Mouse (Mus musculus): ENCODE measurements around the gene Pkn1. TPM values are rescaled to one million over a fixed set of nuclear protein-coding genes. Genes with fewer than 3 reads are reported as not detected.
A peak's percentile ranks its signal among the peaks of the same experiment; 100 is the strongest.

Gene Pkn1
- polyA plus RNA-seq, 1 experiment from 2014 or later, result 20.6 TPM

DNA sequence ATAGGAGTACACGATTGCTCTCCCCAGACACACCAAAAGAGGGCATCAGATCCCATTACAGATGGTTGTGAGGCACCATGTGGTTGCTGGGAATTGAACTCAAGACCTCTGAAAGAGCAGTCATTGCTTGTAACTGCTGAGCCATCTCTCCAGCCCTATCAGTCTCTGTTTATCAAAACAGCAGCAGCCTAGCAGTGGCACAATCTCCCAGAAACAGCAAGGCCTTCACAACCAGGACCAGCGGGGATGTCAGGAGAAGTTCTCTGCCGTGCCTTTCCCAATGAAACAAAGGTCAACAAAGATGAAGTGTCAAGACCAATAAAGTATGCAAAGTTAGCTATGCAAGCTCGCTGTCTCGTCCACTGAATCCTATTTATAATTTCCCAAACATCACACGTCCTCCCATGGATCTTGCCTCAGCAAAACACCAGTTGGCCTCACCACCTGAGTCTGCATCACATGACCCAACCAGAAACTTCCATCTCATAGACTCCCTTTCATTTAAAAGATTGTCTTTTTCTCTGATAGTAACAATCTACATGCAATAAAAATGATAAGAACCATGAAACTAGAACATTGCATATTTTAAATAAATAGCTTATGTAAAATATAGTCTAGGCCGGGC, 66.8 kb downstream of the Pkn1 start:
- Histone ChIP-seq H3K27ac (replicated peaks; ENCODE audit: low read depth, low read length) (no peak overlapping the region), H3K4me2 (ENCODE audit: low read depth, low read length) (no peak overlapping the region), H3K4me1 (ENCODE audit: control insufficient read depth, insufficient read depth, low read length) (no peaks in the 10 kb centered on the region), H3K27me3 (ENCODE audit: control insufficient read depth, insufficient read depth, low read length) (no peaks in the 10 kb centered on the region), H3K36me3 (replicated peaks; ENCODE audit: control insufficient read depth, insufficient read depth, low read depth, low read length) (no peaks in the 10 kb centered on the region), H3K9me3 (replicated peaks; ENCODE audit: control insufficient read depth, low read length) (no peaks in the 10 kb centered on the region), H3K9ac (replicated peaks; ENCODE audit: low read length) (no peak overlapping the region), H3K4me3 (ENCODE audit: low read depth, low read length) (no peak overlapping the region)
- ATAC-seq (replicated peaks; ENCODE audit: insufficient number of reproducible peaks, low FRiP score, low TSS enrichment, low read depth) (no peak), DNase-seq (ENCODE audit: low spot score) (no peak)
- 84% methylated on average over 7 of the region's 7 CpGs for WGBS

DNA sequence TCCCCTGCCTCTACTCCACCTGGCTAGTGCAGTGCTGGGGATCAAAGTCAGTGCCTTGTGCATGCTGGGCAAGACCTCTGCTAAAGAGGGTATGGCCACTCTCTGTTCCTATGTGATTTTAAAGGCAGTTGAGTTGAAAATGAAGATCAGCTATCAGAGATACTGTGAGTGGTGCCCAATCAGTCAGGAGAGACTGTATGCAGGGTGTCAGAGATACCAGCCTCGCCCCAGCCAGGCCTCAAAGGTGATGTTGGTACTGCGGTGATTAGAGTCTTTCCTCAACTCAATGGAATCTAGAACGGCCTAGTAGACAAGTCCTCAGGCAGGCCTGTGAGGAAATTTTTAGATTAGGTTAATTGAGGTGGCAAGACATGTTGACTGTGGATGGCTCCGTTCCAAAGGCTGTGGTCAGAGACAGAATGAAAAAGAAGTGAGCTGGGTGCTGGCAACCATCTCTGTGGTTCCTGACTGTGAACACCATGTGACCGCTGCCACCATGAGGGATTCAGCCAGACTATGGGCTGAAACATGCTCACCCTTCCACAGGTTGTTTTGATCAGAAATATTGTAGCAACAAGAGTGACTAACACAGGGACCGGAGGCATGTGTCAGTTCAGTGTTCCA, 73.2 kb downstream of the Pkn1 start:
- DNase-seq (ENCODE audit: low spot score), result no peak
- Histone ChIP-seq H3K36me3 (replicated peaks; ENCODE audit: control insufficient read depth, insufficient read depth, low read depth, low read length) (no peaks in the 10 kb centered on the region), H3K9me3 (replicated peaks; ENCODE audit: control insufficient read depth, low read length) (no peaks in the 10 kb centered on the region), H3K4me3 (ENCODE audit: low read depth, low read length) (no peak overlapping the region), H3K4me1 (ENCODE audit: control insufficient read depth, insufficient read depth, low read length) (no peaks in the 10 kb centered on the region), H3K27ac (replicated peaks; ENCODE audit: low read depth, low read length) (no peak overlapping the region), H3K9ac (replicated peaks; ENCODE audit: low read length) (no peak overlapping the region), H3K27me3 (ENCODE audit: control insufficient read depth, insufficient read depth, low read length) (no peaks in the 10 kb centered on the region), H3K4me2 (ENCODE audit: low read depth, low read length) (no peak overlapping the region)
- 87% methylated on average over 6 of the region's 6 CpGs for WGBS
- no peak for ATAC-seq (replicated peaks; ENCODE audit: insufficient number of reproducible peaks, low FRiP score, low TSS enrichment, low read depth)

DNA sequence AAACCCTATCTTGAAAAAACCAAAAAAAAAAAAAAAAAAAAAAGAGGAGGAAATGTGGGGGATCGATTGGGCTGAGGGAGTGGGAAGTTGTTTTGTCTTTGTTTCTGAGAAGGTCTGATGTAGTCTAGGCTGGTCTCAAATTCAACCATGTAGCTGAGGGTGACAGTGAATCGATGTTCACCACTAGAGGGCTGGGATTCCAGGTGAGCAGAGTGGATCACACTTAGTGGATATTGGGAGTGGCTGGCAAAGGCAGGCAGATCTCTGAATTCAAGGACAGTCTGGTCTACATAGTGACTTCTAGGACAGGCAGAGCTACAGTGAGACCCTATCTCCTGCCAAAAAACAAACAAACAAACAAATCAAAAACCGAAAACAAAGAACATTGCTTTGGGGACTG, 74.2 kb downstream of the Pkn1 start:
- ATAC-seq (replicated peaks; ENCODE audit: insufficient number of reproducible peaks, low FRiP score, low TSS enrichment, low read depth) (no peak), DNase-seq (ENCODE audit: low spot score) (peak; percentile 66)
- 47% methylated on average over 3 of the region's 3 CpGs for WGBS
- H3K36me3 ChIP-seq (replicated peaks; ENCODE audit: control insufficient read depth, insufficient read depth, low read depth, low read length), result no peaks in the 10 kb centered on the region
- no peak overlapping the region for H3K9ac ChIP-seq (replicated peaks; ENCODE audit: low read length)
- no peak overlapping the region for H3K4me2 ChIP-seq (ENCODE audit: low read depth, low read length)
- H3K4me1 ChIP-seq (ENCODE audit: control insufficient read depth, insufficient read depth, low read length), result no peaks in the 10 kb centered on the region
- H3K27ac ChIP-seq (replicated peaks; ENCODE audit: low read depth, low read length), result no peak overlapping the region
- no peaks in the 10 kb centered on the region for H3K27me3 ChIP-seq (ENCODE audit: control insufficient read depth, insufficient read depth, low read length)
- H3K4me3 ChIP-seq (ENCODE audit: low read depth, low read length), result no peak overlapping the region
- no peaks in the 10 kb centered on the region for H3K9me3 ChIP-seq (replicated peaks; ENCODE audit: control insufficient read depth, low read length)

DNA sequence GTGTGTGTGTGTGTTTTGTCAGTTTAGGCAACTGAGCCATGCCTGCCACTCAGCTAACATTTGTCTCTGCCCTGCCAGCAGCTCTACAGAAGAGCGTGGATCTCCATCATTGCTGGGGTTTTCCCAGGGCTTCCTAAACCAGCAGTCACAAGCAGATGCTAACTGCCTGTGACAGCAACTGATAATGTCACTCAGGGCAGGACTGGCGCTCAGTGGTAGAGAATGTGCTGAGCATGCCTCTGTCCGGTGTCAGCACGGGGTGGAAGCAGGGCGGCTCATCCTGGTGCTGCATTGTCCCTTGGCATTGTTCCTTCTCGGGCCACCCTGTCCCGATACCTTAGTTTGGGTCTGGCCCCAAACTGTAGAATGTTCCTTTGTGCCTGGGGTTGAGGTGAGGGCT, 75.4 kb downstream of the Pkn1 start:
- Histone ChIP-seq H3K9ac (replicated peaks; ENCODE audit: low read length) (no peak overlapping the region), H3K27ac (replicated peaks; ENCODE audit: low read depth, low read length) (no peak overlapping the region), H3K4me2 (ENCODE audit: low read depth, low read length) (no peak overlapping the region), H3K9me3 (replicated peaks; ENCODE audit: control insufficient read depth, low read length) (no peaks in the 10 kb centered on the region), H3K27me3 (ENCODE audit: control insufficient read depth, insufficient read depth, low read length) (no peaks in the 10 kb centered on the region), H3K36me3 (replicated peaks; ENCODE audit: control insufficient read depth, insufficient read depth, low read depth, low read length) (no peaks in the 10 kb centered on the region), H3K4me1 (ENCODE audit: control insufficient read depth, insufficient read depth, low read length) (no peaks in the 10 kb centered on the region), H3K4me3 (ENCODE audit: low read depth, low read length) (no peak overlapping the region)
- no peak for ATAC-seq (replicated peaks; ENCODE audit: insufficient number of reproducible peaks, low FRiP score, low TSS enrichment, low read depth)
- DNase-seq (ENCODE audit: low spot score), result no peak
- WGBS, result 92% methylated on average over 7 of the region's 7 CpGs

DNA sequence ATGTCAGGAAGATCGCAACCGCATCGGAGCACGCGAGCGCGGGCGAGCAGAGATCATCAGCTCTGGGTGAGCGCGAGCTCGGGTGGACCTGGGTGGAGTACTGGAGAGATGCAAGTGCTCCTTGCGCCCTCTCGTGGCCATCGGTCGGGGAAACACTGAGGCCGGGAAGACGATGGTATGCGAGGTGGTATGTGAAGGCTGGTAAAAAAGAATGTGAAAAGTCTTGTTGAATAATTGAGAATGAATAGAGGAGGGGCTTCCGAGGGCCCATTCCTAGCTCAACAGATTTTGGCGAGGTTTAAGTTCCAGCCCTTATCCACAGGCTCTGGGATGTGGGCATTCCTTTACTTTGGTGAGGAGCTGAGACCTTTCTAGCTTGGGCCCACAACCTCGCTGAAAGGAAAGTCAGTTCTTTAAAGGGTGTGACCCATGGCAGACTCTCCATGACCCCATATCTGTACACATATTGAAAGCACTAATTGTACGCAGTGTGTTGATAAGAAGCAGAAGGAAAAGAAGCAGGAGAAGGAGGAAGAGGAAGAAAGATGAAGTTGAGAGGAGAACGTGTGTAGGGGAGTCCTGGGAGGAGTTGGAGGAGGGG, 76.5 kb downstream of the Pkn1 start:
- peak overlapping the region; percentile 60 for H3K4me2 ChIP-seq (ENCODE audit: low read depth, low read length)
- peak overlapping the region; percentile 28 for H3K4me3 ChIP-seq (ENCODE audit: low read depth, low read length)
- H3K27ac ChIP-seq (replicated peaks; ENCODE audit: low read depth, low read length), result no peak overlapping the region
- no peaks in the 10 kb centered on the region for H3K27me3 ChIP-seq (ENCODE audit: control insufficient read depth, insufficient read depth, low read length)
- DNase-seq (ENCODE audit: low spot score) (peak; percentile 89), ATAC-seq (replicated peaks; ENCODE audit: insufficient number of reproducible peaks, low FRiP score, low TSS enrichment, low read depth) (peak; percentile 85)
- H3K4me1 ChIP-seq (ENCODE audit: control insufficient read depth, insufficient read depth, low read length), result no peaks in the 10 kb centered on the region
- WGBS, result 10% methylated on average over 23 of the region's 23 CpGs
- H3K9me3 ChIP-seq (replicated peaks; ENCODE audit: control insufficient read depth, low read length), result no peaks in the 10 kb centered on the region
- no peaks in the 10 kb centered on the region for H3K36me3 ChIP-seq (replicated peaks; ENCODE audit: control insufficient read depth, insufficient read depth, low read depth, low read length)
- H3K9ac ChIP-seq (replicated peaks; ENCODE audit: low read length), result peak overlapping the region; percentile 50

DNA sequence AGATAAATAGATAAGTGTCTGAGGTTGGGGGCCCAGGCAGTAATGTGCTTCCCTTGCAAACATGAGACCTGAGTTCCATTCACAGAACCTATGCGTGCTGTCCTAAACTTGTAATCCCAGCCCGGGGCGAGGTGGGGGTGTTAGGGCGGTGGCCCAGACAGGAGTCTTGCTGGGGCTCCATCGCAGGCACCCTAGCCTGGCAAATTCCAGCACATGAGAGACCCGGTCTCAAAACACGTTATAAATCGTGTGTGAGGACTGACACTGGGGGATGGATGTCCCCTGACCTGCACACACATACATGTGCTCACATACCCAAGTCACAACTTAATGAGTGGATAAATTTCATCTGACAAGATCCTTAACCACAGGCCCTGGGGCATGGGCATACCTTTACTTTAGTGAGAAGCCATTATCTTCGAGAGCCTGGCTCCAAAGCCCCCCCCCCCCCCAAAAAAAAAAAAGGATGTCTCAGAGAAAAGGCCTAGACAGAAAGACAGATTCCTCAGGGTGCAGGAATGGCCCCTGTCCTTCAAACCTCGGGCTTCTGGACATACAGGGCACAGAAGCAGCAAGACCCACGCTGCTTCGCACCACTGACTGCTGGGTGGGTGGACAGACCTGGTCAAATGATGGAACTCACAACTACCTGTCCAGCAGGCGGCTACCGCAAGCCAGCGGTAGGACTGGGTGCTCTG, 77.1 kb downstream of the Pkn1 start:
- no peak overlapping the region for H3K27ac ChIP-seq (replicated peaks; ENCODE audit: low read depth, low read length)
- DNase-seq (ENCODE audit: low spot score), result no peak

DNA sequence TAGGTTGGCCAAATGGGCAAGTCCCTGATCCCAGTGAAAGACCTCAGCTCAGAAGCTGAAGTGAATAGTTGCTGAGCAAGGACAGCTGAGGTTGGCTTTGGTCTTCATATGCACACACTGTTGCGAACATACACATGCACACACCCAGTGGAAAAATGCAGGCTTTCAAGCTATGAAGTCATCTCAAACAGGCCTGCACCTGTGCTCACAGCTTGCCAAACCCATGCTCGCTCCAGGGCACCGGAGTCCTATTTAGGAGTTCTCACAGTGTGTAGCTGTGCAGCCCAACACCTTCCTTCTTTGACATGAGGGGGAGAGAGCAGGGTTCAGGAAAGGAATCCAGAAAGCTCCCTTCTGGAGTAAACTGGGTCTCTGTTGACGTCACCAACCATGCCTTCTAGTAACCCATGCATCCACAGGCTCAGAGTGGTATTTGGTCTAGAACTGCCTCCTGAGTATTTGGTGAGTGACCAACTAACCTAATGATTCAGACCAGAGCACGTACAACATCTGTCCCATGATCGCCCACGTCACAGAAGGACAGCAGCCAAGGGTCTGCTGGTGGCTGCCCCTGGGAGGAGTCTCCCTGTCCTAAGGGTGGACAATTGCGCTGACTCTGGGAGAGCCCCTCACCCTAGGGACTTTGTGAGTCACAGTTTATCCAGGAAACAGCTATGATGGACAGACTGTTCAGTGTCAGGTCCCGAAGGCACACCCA, 79.3 kb downstream of the Pkn1 start:
- Histone ChIP-seq H3K27me3 (ENCODE audit: control insufficient read depth, insufficient read depth, low read length) (no peaks in the 10 kb centered on the region), H3K4me2 (ENCODE audit: low read depth, low read length) (no peak overlapping the region), H3K4me3 (ENCODE audit: low read depth, low read length) (no peak overlapping the region), H3K36me3 (replicated peaks; ENCODE audit: control insufficient read depth, insufficient read depth, low read depth, low read length) (no peaks in the 10 kb centered on the region), H3K27ac (replicated peaks; ENCODE audit: low read depth, low read length) (no peak overlapping the region), H3K9ac (replicated peaks; ENCODE audit: low read length) (no peak overlapping the region), H3K9me3 (replicated peaks; ENCODE audit: control insufficient read depth, low read length) (no peaks in the 10 kb centered on the region), H3K4me1 (ENCODE audit: control insufficient read depth, insufficient read depth, low read length) (no peaks in the 10 kb centered on the region)
- no peak for ATAC-seq (replicated peaks; ENCODE audit: insufficient number of reproducible peaks, low FRiP score, low TSS enrichment, low read depth)
- 87% methylated on average over 9 of the region's 9 CpGs for WGBS
- no peak for DNase-seq (ENCODE audit: low spot score)

More for the DNA sequence above, 77.1 kb downstream of the Pkn1 start:
- Histone ChIP-seq H3K36me3 (replicated peaks; ENCODE audit: control insufficient read depth, insufficient read depth, low read depth, low read length) (no peaks in the 10 kb centered on the region), H3K4me2 (ENCODE audit: low read depth, low read length) (peak overlapping the region; percentile 60), H3K9ac (replicated peaks; ENCODE audit: low read length) (peak overlapping the region; percentile 50), H3K4me3 (ENCODE audit: low read depth, low read length) (peak overlapping the region; percentile 28), H3K4me1 (ENCODE audit: control insufficient read depth, insufficient read depth, low read length) (no peaks in the 10 kb centered on the region), H3K9me3 (replicated peaks; ENCODE audit: control insufficient read depth, low read length) (no peaks in the 10 kb centered on the region), H3K27me3 (ENCODE audit: control insufficient read depth, insufficient read depth, low read length) (no peaks in the 10 kb centered on the region)
- ATAC-seq (replicated peaks; ENCODE audit: insufficient number of reproducible peaks, low FRiP score, low TSS enrichment, low read depth), result peak; percentile 53
- WGBS, result 59% methylated on average over 15 of the region's 15 CpGs
